Mouse (Mus musculus) inflammation-experienced regulatory T-cells (primary cell): ENCODE data around the gene Trank1. TPM values are rescaled to one million over a fixed set of nuclear protein-coding genes. Genes with fewer than 3 reads are reported as not detected.

Experiments used
- polyA plus RNA-seq, 2 experiments: library from polyadenylated mRNA; unstranded; fragments of 100-300 nt; shearing (Covaris generic); gene quantifications; one replicate each; pipeline ENCODE4 v1.2.1; 2017

Gene Trank1
- under 1 TPM; 0.67 to 0.90 TPM for polyA plus RNA-seq

DNA sequence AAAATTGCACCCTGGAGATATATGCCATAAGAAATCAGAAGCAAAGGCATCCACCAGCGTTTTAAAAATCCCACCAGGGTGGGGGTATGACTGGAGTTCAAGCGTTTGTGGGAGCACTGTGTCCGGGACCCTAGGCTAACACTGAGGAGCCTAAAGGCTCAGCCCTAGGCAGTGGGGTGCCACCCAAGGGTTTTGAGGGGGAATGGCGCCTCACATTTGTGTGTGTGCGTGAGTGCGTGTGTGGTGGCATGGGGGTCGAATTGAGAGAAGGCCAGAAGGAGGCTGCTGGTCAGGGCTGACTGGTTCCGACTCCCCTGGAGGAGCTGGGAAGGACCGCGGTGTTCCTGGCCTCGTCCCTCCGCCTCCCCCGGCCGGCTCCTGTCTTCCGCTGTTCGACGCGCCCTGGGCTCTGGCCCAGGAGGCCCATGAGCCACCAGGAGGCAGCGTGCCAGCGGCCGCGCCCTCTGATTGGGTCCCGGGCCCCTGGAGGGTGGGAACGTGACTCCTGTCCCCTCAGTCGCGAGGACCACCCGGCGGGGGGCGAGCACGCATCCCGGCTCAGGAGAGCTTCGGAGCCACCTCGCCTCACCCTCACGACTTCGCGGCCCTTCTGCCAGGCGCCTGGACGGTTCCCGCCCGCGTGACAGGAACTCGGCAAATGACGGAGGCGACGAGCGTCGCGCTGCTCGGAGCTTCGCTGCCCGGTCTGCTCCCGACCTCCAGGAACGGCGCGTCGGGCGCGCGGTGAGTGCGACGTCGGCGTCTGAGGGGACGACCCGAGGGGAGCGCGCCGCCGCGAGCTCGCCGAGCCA, at the start of gene Trank1:
Trank1 (plus strand) TSS at position 709 of the 812 bp plus-strand sequence.

GRCm38 (mm10) chr9:111271434-111272160, 39.9 kb upstream of the Trank1 start, which contains the start of the genes Mlh1 and Epm2aip1:
Mlh1 (minus strand) TSS chr9:111271791.
Epm2aip1 (plus strand) TSS chr9:111271929.

GRCm38 (mm10) chr9:111438904-111439835, 127.6 kb downstream of the Trank1 start, which contains the start of gene Dclk3:
Dclk3 (plus strand) TSS chr9:111439081.

Other genes with a start within 250 kb of the Trank1 start
- gene Lrrfip2, start 194.1 kb upstream of the Trank1 start, polyA plus RNA-seq = 10 to 100 TPM; 34.5 to 43.2 TPM
- gene Mlh1, start 39.9 kb upstream of the Trank1 start, polyA plus RNA-seq = 10 to 100 TPM; 45.8 to 58.2 TPM
- 10 to 100 TPM; 16.7 to 25.0 TPM for gene Epm2aip1, start 39.8 kb upstream of the Trank1 start, polyA plus RNA-seq
- under 1 TPM in 1 of 2 experiments, not detected in 1; 0.12 TPM for gene Dclk3, start 127.3 kb downstream of the Trank1 start, polyA plus RNA-seq